Mouse (Mus musculus): Measurements from ENCODE around the gene Gm5475. TPM values are rescaled to one million over a fixed set of nuclear protein-coding genes. Genes with fewer than 3 reads are reported as not detected.
A peak's percentile ranks its signal among the peaks of the same experiment; 100 is the strongest.

Gene Gm5475
- total RNA-seq, 2 experiments from 2014 or later = not detected

- TF ChIP-seq CTCF (IDR thresholded peaks at IDR 0.05) = no peak
- H3K4me3 ChIP-seq = no peak overlapping the region
- intact Hi-C loops (cut with DNase I) = no loop called here
- no peak overlapping the region for H3K27ac ChIP-seq
- DNase-seq (ENCODE audit: extremely low spot score in 1 of 2, low spot score in 2 of 2) = no peak
These were observed 8.1 kb downstream of the Gm5475 start for GRCm38 (mm10) chr15:100429959-100430565.

- intact Hi-C loops (cut with DNase I) = no loop called here
- no peak for TF ChIP-seq CTCF (IDR thresholded peaks at IDR 0.05)
- Histone ChIP-seq H3K4me3 (no peak overlapping the region), H3K27ac (no peak overlapping the region)
- DNase-seq (ENCODE audit: extremely low spot score in 1 of 2, low spot score in 2 of 2) = no peak
These were observed 11.3 kb downstream of the Gm5475 start for GRCm38 (mm10) chr15:100433234-100433633.

GRCm38 (mm10) chr15:100436112-100436511, 14.2 kb downstream of the Gm5475 start:
- Histone ChIP-seq H3K4me3 (no peak overlapping the region), H3K27ac (no peak overlapping the region)
- no peak for DNase-seq (ENCODE audit: extremely low spot score in 1 of 2, low spot score in 2 of 2)
- intact Hi-C loops (cut with DNase I) = no loop called here
- TF ChIP-seq CTCF (IDR thresholded peaks at IDR 0.05) = no peak

GRCm38 (mm10) chr15:100436518-100436917, 14.6 kb downstream of the Gm5475 start:
- no peak for DNase-seq (ENCODE audit: extremely low spot score in 1 of 2, low spot score in 2 of 2)
- no peak for TF ChIP-seq CTCF (IDR thresholded peaks at IDR 0.05)
- Histone ChIP-seq H3K4me3 (no peak overlapping the region), H3K27ac (no peak overlapping the region)
- intact Hi-C loops (cut with DNase I) = no loop called here

GRCm38 (mm10) chr15:100443126-100443922, 21.4 kb downstream of the Gm5475 start:
- intact Hi-C loops (cut with DNase I) = loop anchor here (2.0 kb wide), 1 partner anchor 21 kb away; the partner anchor contains the start of gene Gm5475
- Histone ChIP-seq H3K27ac (peak overlapping the region; percentile 83), H3K4me3 (peak overlapping the region; percentile 44)
- DNase-seq (ENCODE audit: extremely low spot score in 1 of 2, low spot score in 2 of 2) = peak; percentile 77 to 80
- no peak for TF ChIP-seq CTCF (IDR thresholded peaks at IDR 0.05)

- DNase-seq (ENCODE audit: extremely low spot score in 1 of 2, low spot score in 2 of 2) = no peak
- Histone ChIP-seq H3K4me3 (no peak overlapping the region), H3K27ac (no peak overlapping the region)
- TF ChIP-seq CTCF (IDR thresholded peaks at IDR 0.05) = no peak
- intact Hi-C loops (cut with DNase I) = no loop called here
These were observed 24.9 kb downstream of the Gm5475 start for GRCm38 (mm10) chr15:100446887-100447286.

- TF ChIP-seq CTCF (IDR thresholded peaks at IDR 0.05) = no peak
- H3K4me3 ChIP-seq = no peak overlapping the region
- H3K27ac ChIP-seq = no peak overlapping the region
- no peak for DNase-seq (ENCODE audit: extremely low spot score in 1 of 2, low spot score in 2 of 2)
- intact Hi-C loops (cut with DNase I) = no loop called here
These were observed 26.6 kb downstream of the Gm5475 start for GRCm38 (mm10) chr15:100448572-100448971.

GRCm38 (mm10) chr15:100449495-100449894, 27.5 kb downstream of the Gm5475 start:
- TF ChIP-seq CTCF (IDR thresholded peaks at IDR 0.05) = no peak
- no peak overlapping the region for H3K27ac ChIP-seq
- no peak overlapping the region for H3K4me3 ChIP-seq
- no peak for DNase-seq (ENCODE audit: extremely low spot score in 1 of 2, low spot score in 2 of 2)
- intact Hi-C loops (cut with DNase I) = no loop called here

GRCm38 (mm10) chr15:100451245-100451644, 29.3 kb downstream of the Gm5475 start:
- intact Hi-C loops (cut with DNase I) = no loop called here
- no peak overlapping the region for H3K27ac ChIP-seq
- TF ChIP-seq CTCF (IDR thresholded peaks at IDR 0.05) = no peak
- DNase-seq (ENCODE audit: extremely low spot score in 1 of 2, low spot score in 2 of 2) = peak in 1 of 2 experiments; percentile 32
- H3K4me3 ChIP-seq = no peak overlapping the region

- intact Hi-C loops (cut with DNase I) = no loop called here
- DNase-seq (ENCODE audit: extremely low spot score in 1 of 2, low spot score in 2 of 2) = no peak
- TF ChIP-seq CTCF (IDR thresholded peaks at IDR 0.05) = no peak
- H3K27ac ChIP-seq = no peak overlapping the region
- no peak overlapping the region for H3K4me3 ChIP-seq
These were observed 30.5 kb downstream of the Gm5475 start for GRCm38 (mm10) chr15:100452486-100452885.

GRCm38 (mm10) chr15:100456356-100456991, 34.5 kb downstream of the Gm5475 start:
- no peak for TF ChIP-seq CTCF (IDR thresholded peaks at IDR 0.05)
- H3K27ac ChIP-seq = no peak overlapping the region
- no peak for DNase-seq (ENCODE audit: extremely low spot score in 1 of 2, low spot score in 2 of 2)
- intact Hi-C loops (cut with DNase I) = loop anchor here (5.0 kb wide), 2 partner anchors 84 to 194 kb away; no protein-coding TSS in a partner anchor
- H3K4me3 ChIP-seq = no peak overlapping the region

GRCm38 (mm10) chr15:100457340-100457739, 35.4 kb downstream of the Gm5475 start:
- peak; percentile 65 to 69 for DNase-seq (ENCODE audit: extremely low spot score in 1 of 2, low spot score in 2 of 2)
- no peak overlapping the region for H3K4me3 ChIP-seq
- peak; percentile 97 for TF ChIP-seq CTCF (IDR thresholded peaks at IDR 0.05)
- intact Hi-C loops (cut with DNase I) = loop anchor here (5.0 kb wide), 2 partner anchors 85 to 195 kb away; no protein-coding TSS in a partner anchor
- H3K27ac ChIP-seq = no peak overlapping the region

Data from left cerebral cortex, adult 2 months (tissue).